Mouse (Mus musculus): ENCODE data around the gene Myo10.

Gene Myo10

DNA sequence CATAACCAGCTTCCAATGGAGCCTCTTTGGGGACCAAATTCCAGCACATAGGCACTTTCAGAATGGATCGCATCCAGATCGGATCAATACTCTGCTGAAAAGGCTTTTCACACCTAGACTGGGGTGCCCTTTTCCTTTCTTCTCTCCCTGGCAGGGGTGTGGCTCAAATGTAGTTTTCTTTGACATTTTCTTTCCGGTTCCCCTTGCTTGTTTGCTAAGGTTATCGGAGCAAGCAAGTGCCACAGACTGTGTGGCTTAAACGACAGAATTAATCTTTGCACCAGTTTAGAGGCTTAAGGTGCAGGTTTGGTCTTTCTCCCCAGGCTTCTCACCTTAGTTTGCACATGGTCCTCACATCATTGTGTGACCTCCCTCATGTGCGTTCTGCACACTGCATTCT lies 11.1 kb upstream of the Myo10 start:
- no peak for DNase-seq (ENCODE audit: low spot score)

DNA sequence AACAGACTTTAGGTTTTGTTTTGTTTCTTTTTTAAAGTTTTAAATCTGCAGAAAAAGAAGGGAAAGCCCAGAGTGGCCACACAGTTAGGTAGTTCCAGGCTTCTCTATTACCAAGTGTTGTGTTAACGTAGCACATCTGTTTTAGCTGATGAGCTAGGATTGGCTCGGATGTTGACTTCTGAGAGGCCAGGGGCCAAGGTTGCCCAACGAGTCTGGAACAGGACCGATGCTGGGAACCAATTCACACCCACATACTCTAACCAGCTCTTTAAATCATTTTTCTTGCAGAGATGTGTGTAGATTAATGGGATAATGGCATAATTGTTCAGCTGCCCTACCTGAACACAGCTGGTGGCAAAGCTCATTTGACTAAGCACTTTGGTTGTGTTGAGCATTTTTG lies 1.8 kb upstream of the Myo10 start:
- no peak for DNase-seq (ENCODE audit: low spot score)

DNA sequence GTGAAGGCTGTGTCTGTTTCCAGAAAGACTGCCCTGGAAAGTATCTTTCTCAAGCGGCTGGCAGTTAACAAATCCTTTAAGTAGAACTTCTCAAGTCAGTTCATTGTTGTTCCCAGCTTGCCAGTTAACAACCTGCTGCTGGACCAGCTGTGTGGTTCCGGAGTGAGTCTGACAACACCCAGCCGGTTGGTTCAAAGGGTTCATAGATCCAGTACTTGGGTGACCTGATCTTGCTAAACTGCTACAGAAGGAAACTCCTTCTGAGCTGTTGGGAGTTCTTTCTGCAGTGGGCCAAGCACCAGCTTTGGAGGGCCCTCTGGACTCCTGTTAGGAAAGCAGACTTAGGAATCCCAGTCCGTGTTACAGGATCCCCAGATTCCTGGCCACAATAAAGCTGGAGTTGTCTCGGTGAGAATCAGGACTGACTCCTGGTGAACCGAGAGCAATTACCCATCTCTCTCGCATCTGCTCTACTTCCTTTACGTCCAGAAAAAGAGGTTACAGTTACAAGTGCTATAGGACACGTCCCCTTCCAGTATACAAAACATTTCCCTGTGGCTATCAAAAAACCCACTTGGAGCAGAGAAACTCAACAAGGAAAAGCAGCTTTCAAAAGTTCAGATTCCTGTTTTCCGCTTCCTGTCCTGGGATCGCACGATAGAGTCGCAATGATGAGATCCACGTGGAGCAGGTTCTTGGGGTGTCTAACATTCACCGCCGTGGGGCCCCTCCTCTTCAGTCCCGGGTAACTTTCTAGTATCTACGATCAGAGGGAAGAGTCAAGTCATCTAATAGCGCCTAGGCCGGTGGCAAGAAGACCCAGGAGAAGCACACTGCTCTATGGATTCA lies 750 bp upstream of the Myo10 start:
- DNase-seq (ENCODE audit: low spot score): no peak

DNA sequence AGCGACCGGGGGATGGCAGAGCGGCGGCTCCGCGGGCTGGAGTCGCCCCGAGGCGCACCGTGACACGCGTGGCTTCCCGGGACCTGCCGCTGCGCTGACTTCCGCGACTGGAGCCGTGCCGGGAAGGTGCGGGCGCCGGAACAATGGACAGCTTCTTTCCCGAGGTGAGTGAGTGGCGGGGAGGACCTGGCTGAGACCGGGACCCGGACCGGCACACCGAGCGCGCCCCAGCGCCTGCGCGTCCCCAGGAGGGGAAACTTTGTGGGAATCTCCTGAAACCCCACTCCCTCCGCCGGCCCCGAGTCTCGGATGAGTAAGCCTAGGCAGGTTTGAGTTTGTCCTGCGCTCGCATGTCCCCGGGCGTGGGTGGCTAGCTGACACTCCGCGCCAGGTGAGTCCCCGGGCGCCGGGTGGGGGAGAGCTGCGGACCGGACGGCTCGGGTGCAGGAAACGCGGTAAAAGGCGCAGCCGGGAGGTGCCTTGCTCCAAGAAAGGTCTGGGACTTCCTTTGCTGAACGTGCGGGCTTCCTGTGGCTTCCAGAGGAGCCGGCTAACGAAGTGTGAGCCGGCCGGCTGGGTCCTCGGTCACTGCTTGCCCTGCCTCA lies 644 bp downstream of the Myo10 start:
- DNase-seq (ENCODE audit: low spot score): peak; percentile 72

DNA sequence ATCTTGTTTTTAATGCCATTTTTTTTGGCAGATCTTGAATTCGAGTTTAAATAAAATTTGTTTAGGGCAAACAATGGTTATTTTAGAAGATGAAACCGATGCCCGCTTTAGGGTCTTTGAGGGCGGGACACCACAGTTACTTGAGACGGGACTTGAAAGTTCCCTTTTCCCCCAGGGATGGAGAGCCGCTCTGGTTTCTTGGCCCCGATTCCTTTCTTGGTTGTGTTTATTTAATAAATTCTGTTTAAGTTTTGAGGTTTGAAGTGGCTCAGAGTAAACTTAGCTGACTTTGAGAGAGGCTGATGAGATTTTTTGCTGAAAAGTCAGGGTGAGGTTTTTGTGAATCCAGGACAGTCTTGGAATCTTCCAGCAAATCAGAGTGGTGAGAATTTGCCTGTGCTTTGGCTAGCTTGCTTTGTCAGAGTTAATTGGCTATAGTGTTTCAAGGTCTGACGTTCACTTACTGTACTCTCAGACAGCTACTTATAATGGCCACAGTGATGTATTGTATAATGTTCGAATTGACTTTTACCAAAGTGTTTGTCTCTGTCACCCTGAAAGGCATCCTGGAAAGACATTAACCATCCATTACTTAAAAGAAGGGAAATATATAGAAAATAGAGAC lies 1.3 kb downstream of the Myo10 start:
- DNase-seq (ENCODE audit: low spot score): no peak

DNA sequence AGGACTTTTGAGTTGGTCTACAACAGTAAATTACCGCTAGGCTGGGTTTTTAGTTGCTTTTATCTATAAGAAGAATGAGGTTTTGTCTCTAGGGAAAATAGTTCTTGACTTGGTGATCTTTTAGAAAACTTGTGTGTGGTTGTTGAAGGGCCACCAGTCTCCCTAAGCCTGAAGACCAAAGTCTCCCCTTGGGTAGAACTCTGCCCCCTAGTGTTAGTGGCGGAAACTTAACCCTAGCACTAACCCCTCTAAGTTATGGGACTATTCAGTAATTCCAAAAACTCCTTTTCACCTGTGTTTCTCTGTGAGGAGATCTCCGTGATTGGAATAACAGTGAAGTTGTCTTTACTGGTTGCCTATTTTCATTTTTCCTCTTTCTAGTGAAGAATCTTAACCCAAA lies 1.9 kb downstream of the Myo10 start:
- DNase-seq (ENCODE audit: low spot score): peak; percentile 47

DNA sequence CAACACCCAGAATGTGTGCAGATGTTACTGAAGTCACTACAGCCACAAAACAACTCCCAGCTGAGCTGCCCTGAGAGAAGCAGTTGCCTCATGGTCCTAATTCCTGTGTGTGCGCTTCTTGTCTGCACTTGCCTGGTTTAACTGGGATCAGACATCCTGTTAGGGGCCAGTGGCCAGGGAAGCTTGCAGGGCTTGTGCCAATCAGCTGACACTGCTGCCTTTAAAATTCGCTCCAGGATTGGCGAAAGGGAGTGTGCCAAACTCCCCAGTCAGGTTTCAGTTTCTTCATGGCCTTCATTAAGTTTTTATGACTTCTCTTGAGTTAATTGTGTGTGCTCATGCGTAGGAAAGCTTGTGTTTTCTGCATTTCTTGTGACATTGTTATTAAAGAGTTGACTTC lies 3.1 kb downstream of the Myo10 start:
- DNase-seq (ENCODE audit: low spot score): peak; percentile 62

DNA sequence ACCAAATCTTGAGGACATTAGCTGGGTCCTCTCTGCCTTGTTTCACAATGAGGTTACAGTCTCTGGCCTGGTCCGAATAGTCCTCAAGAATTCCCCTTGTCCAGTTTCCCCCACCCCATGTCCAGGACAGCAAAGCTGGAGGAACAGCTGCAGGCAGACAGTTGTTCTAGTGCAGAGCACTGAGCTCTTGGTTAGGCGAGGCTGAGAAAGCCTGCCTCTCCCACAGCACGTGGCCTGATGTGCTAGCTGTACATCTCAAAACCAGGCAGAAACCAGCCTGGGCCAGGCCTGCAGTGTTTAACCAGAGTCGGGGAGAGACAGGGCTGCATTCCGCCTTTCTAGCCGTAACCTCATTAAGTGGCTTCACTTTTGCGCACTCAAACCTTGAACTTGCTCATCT lies 4.7 kb downstream of the Myo10 start:
- DNase-seq (ENCODE audit: low spot score): no peak

DNA sequence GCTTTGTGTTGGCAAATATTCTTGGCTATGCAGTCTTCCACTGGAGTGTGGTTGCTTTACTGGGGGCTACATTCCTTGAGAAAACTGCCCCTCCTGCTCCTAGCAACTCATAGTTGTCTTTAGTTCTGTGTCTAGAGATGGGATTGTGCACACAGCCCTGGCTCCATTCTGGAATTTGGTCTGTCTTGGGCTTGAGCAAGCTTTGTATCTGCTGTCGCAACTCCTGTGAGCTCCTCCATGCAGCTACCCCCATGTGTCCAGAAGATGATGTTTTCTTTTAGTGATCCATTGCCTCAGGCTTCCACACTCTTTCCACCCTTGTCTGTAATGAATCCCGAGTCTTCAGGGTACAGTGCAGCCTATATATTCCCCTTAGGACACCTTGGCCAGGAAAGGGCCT lies 5.9 kb downstream of the Myo10 start:
- DNase-seq (ENCODE audit: low spot score): no peak

DNA sequence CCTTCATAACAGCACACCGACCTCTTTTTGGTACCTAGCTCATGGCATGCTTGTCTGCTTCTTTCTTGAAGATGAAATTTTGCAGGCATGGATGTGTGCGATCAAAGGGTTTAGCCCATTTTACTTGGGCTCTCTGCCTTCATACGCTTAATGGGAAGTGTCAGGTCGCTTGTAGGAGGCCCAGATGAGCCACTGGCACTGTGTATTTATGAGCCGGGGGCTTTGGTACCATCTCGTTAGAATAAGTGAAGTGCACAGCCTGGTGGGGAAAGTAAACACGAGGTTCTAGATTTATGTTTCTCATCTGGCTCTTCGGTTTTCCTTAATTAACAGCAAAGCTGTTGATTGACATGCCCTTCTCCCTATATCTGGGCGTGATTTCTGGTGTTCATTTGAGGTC lies 8.4 kb downstream of the Myo10 start:
- DNase-seq (ENCODE audit: low spot score): no peak

DNA sequence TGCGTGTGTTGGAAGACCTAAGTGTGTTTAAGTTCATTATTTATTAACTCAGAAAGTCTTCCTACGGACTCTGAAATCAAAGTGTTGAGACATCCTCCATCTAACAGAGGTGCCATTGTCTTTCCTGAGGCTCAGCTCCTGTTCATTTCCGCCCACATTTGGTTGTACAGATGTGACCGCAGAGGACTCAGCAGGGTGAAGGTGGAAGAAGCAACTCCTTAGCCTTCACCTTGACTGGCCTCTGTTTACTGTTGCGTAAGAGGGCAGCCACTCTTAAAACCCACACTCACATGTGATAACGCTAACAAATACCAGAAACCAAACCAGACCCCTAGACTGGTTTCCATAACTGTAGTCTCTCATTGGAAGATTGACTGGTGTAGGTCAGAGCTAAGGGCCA lies 9.0 kb downstream of the Myo10 start:
- DNase-seq (ENCODE audit: low spot score): no peak

DNA sequence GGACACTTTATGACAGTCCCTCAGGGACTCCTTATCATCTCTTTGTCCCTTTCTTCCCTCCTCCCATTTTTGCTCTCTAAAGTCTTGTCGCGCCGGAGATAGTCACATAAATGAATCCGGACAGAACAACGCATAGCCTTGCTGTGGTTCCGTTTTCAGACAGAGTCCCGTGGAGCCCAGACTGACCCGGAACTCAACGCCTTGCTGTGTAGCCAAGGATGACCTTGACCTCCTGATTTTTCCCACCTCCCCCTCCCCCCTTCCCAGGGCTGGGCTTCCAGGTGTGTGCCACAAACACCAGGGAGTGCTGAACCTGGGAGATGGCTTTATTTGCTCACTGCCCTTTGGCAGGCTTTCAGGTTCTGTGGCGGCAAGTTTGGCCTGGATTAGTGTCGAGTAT lies 10.6 kb downstream of the Myo10 start:
- DNase-seq (ENCODE audit: low spot score): no peak

DNA sequence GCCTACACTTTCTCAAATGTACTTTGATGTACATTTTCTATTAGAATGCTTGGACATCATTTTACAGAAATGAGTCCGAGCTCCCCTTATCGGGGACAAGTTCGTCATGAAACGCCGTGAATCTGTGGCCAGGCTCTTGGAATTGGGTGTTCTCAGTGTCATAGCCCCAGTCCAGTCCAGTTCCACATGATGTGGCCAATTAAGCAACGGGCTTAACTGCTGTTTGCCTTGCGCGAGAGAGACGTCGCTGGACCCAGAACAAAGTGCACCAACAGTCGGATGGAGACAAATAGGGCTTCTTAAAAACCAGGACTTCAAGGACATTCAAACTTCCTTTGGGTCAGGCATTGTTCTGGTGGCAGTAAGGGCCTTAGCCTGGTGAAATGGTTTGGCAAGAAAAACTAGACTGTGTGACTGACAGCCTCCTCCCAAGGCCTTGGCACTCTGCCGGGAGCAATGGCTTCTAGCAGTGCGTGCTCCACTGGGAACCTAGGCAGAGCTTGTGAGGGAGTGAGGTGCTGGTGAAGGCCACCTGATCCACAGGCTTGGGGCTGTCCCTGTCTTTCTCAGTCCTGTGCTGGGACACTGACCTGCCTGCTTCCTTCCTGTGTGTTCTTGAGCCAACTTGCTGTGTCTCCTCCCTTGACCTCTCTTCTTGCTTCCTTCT lies 11.5 kb downstream of the Myo10 start:
- peak; percentile 68 for DNase-seq (ENCODE audit: low spot score)

DNA sequence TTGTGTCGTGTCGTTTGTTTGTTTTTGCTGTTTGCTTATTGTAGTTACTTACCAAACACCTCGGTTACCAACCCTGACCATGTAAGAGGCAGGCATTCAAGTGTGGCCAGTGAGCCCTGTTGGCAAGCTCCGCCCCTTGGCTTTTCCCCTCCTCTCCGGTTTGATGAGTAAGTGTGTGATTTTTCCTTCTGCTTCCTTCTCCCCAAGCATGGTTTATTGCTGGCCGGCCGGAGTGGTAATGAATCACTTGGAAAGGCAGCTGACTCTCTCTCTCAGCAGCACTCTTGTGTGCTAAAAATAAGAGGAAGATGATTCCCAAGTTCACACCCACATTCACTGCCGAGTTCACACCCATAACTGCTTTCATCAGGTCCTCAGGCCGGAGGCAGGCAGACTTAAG lies 15.4 kb downstream of the Myo10 start:
- DNase-seq (ENCODE audit: low spot score): peak; percentile 78

DNA sequence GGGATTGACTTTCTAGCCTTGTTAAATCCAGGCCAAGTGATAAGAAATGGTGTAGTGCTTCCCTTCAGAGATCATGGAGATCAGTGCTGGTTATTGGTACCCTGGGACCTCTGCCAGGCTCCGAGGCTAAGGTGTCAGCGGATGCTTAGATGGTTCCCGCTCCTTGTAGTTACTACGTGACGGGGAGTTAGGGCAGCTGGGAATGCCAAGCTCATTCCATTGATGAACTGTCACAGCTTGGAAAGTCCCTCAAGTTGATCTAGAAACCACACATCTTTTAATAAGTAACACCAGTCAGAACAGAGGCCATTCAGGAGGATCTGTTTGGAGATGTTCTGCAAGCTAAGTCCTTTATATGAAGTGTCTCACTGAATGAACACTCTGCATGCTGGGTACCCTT lies 16.9 kb downstream of the Myo10 start:
- DNase-seq (ENCODE audit: low spot score): no peak

DNA sequence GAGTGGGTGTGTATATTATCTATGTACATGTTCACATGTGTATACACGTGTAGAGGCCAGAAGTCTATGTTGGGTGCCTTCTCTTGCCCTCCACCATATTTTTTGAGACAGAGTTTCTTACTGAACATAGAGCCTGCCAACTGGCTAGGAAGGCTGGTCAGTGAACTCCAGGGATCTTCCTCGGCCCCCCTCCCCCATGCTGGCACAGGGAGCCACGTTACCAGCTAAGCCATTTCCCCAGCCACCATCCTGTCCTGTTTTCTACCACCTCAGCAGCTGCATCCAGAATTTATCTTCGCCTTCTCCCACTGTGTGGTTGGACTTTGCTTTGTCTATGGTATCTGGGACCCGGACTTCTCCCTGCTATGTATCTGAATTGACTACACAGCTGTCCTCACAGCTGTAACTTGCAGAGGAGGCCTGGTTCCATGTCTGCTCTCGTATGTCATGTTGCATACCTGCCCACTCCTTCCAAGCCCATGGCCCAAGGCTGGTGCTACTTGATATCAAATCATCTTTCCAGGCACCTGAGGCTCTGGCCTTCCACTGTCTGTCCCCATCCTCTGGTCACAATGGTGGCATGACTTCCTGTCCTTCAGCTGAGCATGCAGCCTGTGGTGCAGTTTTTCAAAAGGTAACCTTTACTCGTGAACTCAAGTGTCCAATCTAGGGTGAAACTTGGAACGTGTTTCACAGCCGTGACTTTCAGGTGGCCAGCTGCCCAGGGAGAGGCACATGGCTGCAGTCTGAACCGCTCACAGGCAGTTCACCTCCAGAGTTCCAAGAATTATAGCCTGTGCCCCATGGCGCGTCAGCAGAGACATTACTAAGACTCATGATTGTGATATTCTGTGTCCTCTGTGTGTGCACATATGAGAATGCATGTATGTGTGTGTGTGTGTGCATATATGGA lies 18.8 kb downstream of the Myo10 start:
- no peak for DNase-seq (ENCODE audit: low spot score)

DNA sequence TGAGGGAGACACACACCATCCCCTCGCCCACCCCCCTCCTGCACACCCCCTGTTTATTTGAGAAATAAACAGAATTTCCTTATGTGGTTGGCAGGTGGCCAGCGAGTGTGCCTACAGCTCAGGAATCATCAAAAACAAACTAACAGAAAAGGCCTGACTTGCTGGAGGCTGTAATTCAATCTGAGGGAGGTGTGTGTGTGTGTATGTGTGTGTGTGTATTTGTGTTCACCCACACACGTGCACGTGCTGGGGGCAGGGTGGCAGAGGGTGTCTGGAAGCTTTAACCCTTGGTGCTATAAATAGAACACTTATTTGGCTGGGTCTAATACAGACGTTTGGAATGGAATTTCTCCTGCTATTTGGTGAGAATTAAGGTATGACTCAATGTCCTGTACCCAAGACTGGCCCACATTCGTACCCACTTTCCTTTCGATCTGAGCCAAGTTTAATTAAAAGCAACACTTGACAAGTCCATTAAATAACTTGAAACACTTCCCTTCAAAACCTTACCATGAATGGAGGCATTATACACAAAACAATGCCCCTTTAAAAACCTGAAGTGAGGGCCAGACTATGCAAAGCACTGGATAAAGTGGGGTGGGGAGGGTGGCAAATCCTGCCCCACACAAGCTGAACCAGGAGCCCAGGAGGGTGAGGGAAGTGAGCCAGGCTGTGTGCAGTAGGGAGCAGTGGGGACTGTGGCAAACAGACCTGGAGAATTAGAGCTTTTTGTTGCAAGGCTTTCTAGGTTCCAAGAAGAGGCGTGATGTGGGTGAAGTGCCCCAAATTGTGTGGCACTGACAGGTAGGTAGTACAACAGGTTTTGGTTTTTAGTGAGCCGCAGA lies 20.1 kb downstream of the Myo10 start:
- DNase-seq (ENCODE audit: low spot score): no peak

DNA sequence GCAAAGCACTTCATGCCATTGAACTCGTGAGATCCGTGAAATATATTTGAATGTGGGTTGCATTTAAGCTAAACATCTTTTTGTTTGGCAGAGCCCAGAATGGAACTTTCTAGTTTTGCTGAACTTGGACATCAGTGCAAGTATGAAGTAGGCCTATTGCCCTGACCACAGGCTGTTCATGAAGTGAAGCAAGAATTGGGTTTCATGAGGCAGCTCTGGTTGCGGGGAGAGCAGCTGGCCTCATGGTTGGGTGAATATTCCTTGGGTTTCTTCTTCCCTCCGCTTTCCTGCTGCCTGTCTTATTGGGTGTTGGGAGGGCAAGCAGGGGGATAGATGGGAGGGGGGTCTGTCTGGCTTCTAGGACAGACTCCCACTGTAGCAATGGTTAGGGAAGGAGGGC lies 23.5 kb downstream of the Myo10 start:
- no peak for DNase-seq (ENCODE audit: low spot score)

DNA sequence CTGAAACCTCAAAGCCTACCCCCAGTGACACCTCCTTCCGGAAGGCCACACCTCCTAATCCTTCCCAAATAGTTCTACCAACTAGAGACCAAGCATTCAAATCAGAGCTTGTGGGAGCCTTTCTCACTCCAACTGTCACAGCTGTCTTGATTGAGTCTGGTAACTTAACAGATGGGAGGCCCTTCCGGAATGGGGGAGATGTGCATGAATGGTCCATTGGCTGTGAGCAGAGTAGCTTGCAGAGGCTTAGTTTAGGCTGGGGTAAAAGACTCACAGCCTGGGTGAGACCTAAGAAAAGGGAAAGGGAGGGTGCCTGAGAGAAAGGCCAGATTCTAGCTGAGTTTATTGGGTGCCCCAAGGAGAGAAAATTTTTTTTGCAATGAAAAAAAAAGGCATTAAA lies 26.0 kb downstream of the Myo10 start:
- DNase-seq (ENCODE audit: low spot score): no peak

DNA sequence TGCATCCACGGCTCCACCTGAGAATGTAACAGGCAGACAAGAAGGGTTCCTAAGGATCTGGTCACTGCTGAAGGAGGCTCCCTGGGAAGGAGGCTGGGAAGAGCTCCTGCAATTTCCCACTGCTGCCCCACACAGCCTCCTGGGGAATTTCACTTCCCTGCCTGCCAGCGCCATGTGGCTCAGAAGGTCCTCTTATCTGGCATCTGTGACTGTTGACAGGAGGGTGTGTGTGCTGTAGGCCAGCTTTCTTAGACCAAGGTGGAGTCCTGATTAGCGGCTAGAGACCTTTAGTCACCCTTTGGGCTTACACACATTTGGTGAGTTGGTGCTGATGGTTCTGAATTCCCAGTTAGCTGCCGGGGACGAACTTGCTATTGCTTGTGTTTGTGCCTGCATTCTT lies 28.0 kb downstream of the Myo10 start:
- DNase-seq (ENCODE audit: low spot score): peak; percentile 29

DNA sequence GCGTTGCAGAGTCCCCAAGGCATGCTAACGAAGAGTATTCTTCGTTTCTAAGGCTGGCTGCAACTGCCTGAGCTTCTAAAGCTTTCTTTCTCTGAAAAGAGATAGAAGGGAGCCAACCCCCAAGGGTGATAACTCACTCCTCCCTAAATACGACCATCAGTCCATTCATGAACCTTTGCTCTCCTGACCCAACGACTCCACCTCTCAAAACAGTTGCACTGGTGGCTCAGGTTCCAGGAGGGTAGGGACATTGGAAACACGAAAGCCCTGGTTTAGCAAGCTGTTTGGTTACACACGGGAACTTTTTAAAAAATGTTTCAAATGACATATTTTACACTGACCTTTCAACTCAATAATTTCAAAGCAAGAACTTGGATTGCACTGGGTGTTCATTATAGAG lies 29.5 kb downstream of the Myo10 start:
- no peak for DNase-seq (ENCODE audit: low spot score)
